Comparison of ENCODE assay signal across 22 mouse cellular contexts in genomic region chr5:88348533-88348932, GRCm38 (mm10). TPM values are rescaled to one million over a fixed set of nuclear protein-coding genes. Genes with fewer than 3 reads are reported as not detected.
A peak's percentile ranks its signal among the peaks of the same experiment; 100 is the strongest.
DNase-seq lines count a peak whose midpoint lies in the region; TF ChIP-seq lines count a peak whose summit lies in the region.
"Not testable (repeated sequence)": the region's sequence is repeated elsewhere in the genome, so short reads cannot be mapped to it uniquely, and the experiment has no call there.
"Had no signal": no experiment of that assay in that cellular context is flagged by ENCODE, and none has a peak within 500 bp of the region (broad histone marks: within the 10 kb centered on the region; RNA-seq: fewer than 3 reads in every experiment).

No protein-coding gene starts in this region.

- not testable (repeated sequence) for H3K4me3 ChIP-seq in ES-Bruce4 (ENCODE audit: low read depth, low read length); ES-E14 (ENCODE audit: insufficient read depth in 1 of 2, low read depth in 1 of 2, low read length in 2 of 2, poor library complexity in 1 of 2, severe bottlenecking in 1 of 2)

- not testable (repeated sequence) for TF ChIP-seq POLR2A in ES-Bruce4 (IDR thresholded peaks at IDR 0.05; ENCODE audit: insufficient read depth, low read length)

- TF ChIP-seq CTCF in ES-Bruce4 (IDR thresholded peaks at IDR 0.05; ENCODE audit: low read depth, low read length) = not testable (repeated sequence)

- not testable (repeated sequence) for H3K36me3 ChIP-seq in ES-Bruce4 (ENCODE audit: control insufficient read depth, insufficient read depth, low read length, poor library complexity, severe bottlenecking); ES-E14 (ENCODE audit: control insufficient read depth, insufficient read depth, low read length, poor library complexity, severe bottlenecking)

- DNase-seq in ES-CJ7 (ENCODE audit: low read depth, low spot score) (peak; percentile 63), ES-E14 (ENCODE audit: low read depth, low spot score) (peak; percentile 19), R1 (ENCODE audit: low read depth, low spot score) (peak; percentile 60), ZHBTc4 (ENCODE audit: low read depth, low spot score) (peak; percentile 60)

- not testable (repeated sequence) for H3K9ac ChIP-seq in ES-Bruce4 (ENCODE audit: low read depth, poor library complexity, severe bottlenecking); ES-E14 (ENCODE audit: insufficient read depth, low read depth, low read length, poor library complexity, severe bottlenecking)

- H3K27me3 ChIP-seq in ES-Bruce4 (ENCODE audit: control insufficient read depth, insufficient read depth, low read length, poor library complexity, severe bottlenecking) = not testable (repeated sequence)

- H3K4me1 ChIP-seq in ES-Bruce4 (ENCODE audit: control insufficient read depth, insufficient read depth, low read length); ES-E14 (ENCODE audit: control insufficient read depth in 2 of 2, insufficient read depth in 2 of 2, low read length in 2 of 2, poor library complexity in 1 of 2): not testable (repeated sequence)

- TF ChIP-seq EP300 in ES-Bruce4 (IDR thresholded peaks at IDR 0.05; ENCODE audit: insufficient read depth, low read depth, low read length) = peak; percentile 77; the same call in 1 of the 2 replicates

- in situ Hi-C loops in ES-E14 (cut with MboI; ENCODE audit: low sequenced_read_pairs in 2 of 2, unreplicated experiment in 2 of 2) = not testable (repeated sequence)

- H3K27ac ChIP-seq in ES-Bruce4 (ENCODE audit: insufficient read depth, low read length); ES-E14 (ENCODE audit: insufficient read depth, low read depth, low read length, poor library complexity, severe bottlenecking): not testable (repeated sequence)

- not testable (repeated sequence) for H3K9me3 ChIP-seq in ES-Bruce4 (replicated peaks; ENCODE audit: control insufficient read depth, insufficient read depth, low read length, poor library complexity, severe bottlenecking); ES-E14 (ENCODE audit: control insufficient read depth, insufficient read depth, low read depth, low read length)

RNA-seq across cellular contexts. Expression of gene Amtn, which starts 27.4 kb away (rescaled TPM):
- not detected in 2 replicates for polyA plus RNA-seq in ES-Bruce4 (2011; ENCODE audit: insufficient read depth, insufficient read length, low read depth, missing spikeins)
- not detected in 2 replicates for total RNA-seq in ES-E14 (2012; rRNA removed)
- total RNA-seq: adrenal gland, adult 18-20 months; adrenal gland, adult 2 months; adrenal gland, adult 8-10 months; adrenal gland, postnatal 10 days; adrenal gland, postnatal 14 days; adrenal gland, postnatal 25 days; adrenal gland, postnatal 36 days; adrenal gland, postnatal 4 days; G1E; MEL had no signal
- polyA plus RNA-seq: activated CD4-positive, CD25-positive, alpha-beta regulatory T cell, adult 4 months; adrenal gland, adult 2 months; brain, embryonic 14.5 days; C2C12; CD4-positive, CD25-positive, alpha-beta regulatory T cell, adult 4 months; cerebellum, adult 2 months; G1E; Patski had no signal

RNA-seq across cellular contexts. Expression of gene Prol1, which starts 31.4 kb away (rescaled TPM):
- not detected in 2 replicates for polyA plus RNA-seq in ES-Bruce4 (2011; ENCODE audit: insufficient read depth, insufficient read length, low read depth, missing spikeins)
- not detected in 2 replicates for total RNA-seq in ES-E14 (2012; rRNA removed)
- total RNA-seq: adrenal gland, adult 18-20 months; adrenal gland, adult 2 months; adrenal gland, adult 8-10 months; adrenal gland, postnatal 10 days; adrenal gland, postnatal 14 days; adrenal gland, postnatal 25 days; adrenal gland, postnatal 36 days; adrenal gland, postnatal 4 days; CH12.LX; G1E; MEL had no signal
- polyA plus RNA-seq: activated CD4-positive, CD25-positive, alpha-beta regulatory T cell, adult 4 months; adrenal gland, adult 2 months; brain, embryonic 14.5 days; C2C12; CD4-positive, CD25-positive, alpha-beta regulatory T cell, adult 4 months; cerebellum, adult 2 months; G1E; Patski had no signal
